Mouse (Mus musculus) erythroblast, embryonic 14.5 days (primary cell): ENCODE measurements around the gene Itga8. TPM values are rescaled to one million over a fixed set of nuclear protein-coding genes. Genes with fewer than 3 reads are reported as not detected.

ENCODE experiments used
- H3K27me3 ChIP-seq: 2 replicates; pipeline ENCODE4 v1.6.1; 2012; ENCODE audit warnings: inconsistent platforms; ENCODE audit not compliant: control insufficient read depth
- H3K36me3 ChIP-seq: 2 replicates; pipeline ENCODE4 v1.6.1; 2012; ENCODE audit warnings: mild to moderate bottlenecking, inconsistent platforms; ENCODE audit not compliant: control insufficient read depth
- H3K4me1 ChIP-seq: 2 replicates; pipeline ENCODE4 v1.6.1; 2012; ENCODE audit warnings: inconsistent platforms; ENCODE audit not compliant: control insufficient read depth
- H3K4me3 ChIP-seq: replicated peaks from 2 replicates; pipeline ENCODE3; 2012; ENCODE audit warnings: moderate library complexity, mild to moderate bottlenecking, inconsistent platforms
- H3K9me3 ChIP-seq: 2 replicates; pipeline ENCODE4 v1.6.1; 2012; ENCODE audit warnings: low read length, inconsistent platforms, mixed read lengths; ENCODE audit not compliant: control insufficient read depth
- GATA1 ChIP-seq: IDR thresholded peaks from 2 replicates; pipeline ENCODE4 v1.6.1; 2012; ENCODE audit warnings: low read length, inconsistent platforms, mixed read lengths
- TAL1 ChIP-seq: IDR thresholded peaks from 3 replicates; pipeline ENCODE4 v1.6.1; 2012; ENCODE audit warnings: low read length, inconsistent platforms, mixed read lengths
- polyA plus RNA-seq: library from polyadenylated mRNA; stranded (reverse); fragments of >175 nt; gene quantifications from 2 replicates; pipeline ENCODE4 v1.2.3, GENCODE M21; 2012

The Itga8 gene
- polyA plus RNA-seq: not detected in 2 replicates

DNA sequence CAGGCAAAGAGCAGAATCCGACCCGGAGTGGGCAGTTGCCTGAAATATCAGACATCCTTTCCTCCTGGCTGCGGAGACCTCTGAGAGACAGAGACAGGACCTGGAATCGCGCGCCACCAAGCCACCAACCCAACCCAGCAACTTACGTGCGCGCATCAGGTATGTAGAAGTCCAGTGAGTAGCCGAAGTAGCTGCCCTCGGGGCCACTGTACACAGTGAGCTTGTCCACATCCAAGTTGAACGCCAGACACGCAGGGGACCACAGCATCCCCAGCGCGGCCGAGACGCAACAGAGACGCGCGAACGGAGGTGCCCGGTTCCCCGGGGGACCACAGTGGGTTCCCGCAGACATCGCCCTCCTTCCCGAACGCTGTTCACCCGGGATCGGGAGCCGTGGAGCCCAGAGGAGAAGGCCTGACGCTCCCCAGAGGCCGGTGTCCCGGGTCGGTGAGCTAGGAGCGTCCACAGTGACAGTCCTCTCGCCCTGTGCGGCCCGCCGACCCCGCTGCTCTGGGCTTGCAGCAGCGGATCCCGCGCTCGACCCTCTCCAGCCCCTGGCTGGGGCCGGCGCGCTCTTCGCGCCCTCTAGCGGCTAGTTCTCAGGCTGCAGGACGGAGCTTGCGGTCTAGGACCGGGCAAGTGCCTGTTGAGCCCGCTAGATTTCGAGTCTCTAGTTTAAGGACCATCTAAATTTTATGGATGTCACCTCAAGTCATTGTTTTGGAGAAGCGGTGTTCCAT, at the start of gene Itga8:
Itga8 (minus strand) TSS at position 492 of the 740 bp plus-strand sequence.
- peak within 1 kb of the TSS; percentile 55 for H3K4me3 ChIP-seq
- TF ChIP-seq TAL1 (no peak), GATA1 (no peak)
- peaks cover 51% of the 10 kb centered on the region for H3K27me3 ChIP-seq
- peaks cover 7% of the 10 kb centered on the region for H3K4me1 ChIP-seq
- no peaks in the 10 kb centered on the region for H3K9me3 ChIP-seq
- no peaks in the 10 kb centered on the region for H3K36me3 ChIP-seq

DNA sequence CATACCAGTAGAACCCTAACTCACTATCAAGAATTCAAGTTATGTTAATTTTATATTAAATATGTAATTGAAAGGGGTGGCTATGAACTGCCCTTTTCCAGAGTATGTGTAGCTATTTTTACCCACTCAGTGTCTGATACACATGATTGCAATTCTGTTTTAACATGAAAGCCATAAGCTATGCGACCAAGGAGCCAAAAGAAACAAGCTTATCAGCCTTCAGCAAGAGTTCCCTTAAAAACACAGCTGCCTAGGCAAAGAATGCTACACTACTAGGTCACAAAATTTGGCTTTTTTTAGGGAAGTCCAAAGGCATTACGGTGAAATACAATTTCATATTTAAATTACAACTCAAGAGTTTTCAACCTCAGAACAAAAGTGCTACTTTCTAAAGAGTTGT, 47.2 kb upstream of the Itga8 start:
- Histone ChIP-seq H3K4me1 (no peaks in the 10 kb centered on the region), H3K36me3 (peaks cover 59% of the 10 kb centered on the region), H3K27me3 (no peaks in the 10 kb centered on the region), H3K9me3 (no peaks in the 10 kb centered on the region), H3K4me3 (no peak overlapping the region)
- TF ChIP-seq GATA1: no peak
- TF ChIP-seq TAL1: no peak

DNA sequence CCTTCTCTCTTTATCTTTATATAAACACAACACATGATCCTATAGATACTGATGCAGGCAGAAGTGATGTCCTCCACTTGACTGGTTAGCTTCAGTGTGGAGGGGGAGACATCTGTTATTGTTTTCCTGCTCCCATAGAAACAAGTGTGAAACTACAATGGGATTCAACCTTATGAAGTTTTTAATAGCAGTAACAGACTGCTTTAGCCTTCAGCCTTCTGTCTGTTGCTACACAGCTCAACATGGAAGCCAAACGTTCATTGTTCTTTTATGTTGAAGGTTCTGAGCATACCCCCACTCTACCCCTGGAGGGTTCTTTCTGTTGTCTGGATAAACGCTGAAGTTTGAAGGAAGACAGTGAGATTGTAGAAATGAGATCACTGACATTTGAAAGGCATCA, 30.2 kb upstream of the Itga8 start:
- TF ChIP-seq TAL1 (no peak), GATA1 (no peak)
- no peaks in the 10 kb centered on the region for H3K9me3 ChIP-seq
- peaks cover 13% of the 10 kb centered on the region for H3K4me1 ChIP-seq
- H3K36me3 ChIP-seq: no peaks in the 10 kb centered on the region
- H3K4me3 ChIP-seq: no peak overlapping the region
- H3K27me3 ChIP-seq: no peaks in the 10 kb centered on the region

DNA sequence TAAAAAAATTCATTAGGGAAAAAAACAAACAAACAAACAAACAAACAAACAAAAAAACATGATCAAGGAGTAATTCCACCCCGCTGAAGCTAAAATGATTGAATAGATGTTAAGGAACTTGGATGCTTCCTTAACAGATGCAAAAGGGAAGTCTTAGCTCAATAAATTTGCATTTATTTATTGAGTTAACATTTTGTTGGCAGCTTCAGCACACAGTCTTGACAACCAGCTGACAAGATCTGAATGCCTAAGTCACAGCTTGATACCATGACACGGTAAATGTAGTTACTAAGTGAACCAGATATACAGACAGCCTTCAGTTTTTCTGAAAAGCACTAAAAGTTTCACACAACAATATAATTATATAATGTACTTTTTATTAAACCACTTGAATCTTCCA, 27.9 kb upstream of the Itga8 start:
- peaks cover 11% of the 10 kb centered on the region for H3K4me1 ChIP-seq
- TF ChIP-seq TAL1 (no peak), GATA1 (no peak)
- no peak overlapping the region for H3K4me3 ChIP-seq
- no peaks in the 10 kb centered on the region for H3K27me3 ChIP-seq
- no peaks in the 10 kb centered on the region for H3K36me3 ChIP-seq
- H3K9me3 ChIP-seq: no peaks in the 10 kb centered on the region

DNA sequence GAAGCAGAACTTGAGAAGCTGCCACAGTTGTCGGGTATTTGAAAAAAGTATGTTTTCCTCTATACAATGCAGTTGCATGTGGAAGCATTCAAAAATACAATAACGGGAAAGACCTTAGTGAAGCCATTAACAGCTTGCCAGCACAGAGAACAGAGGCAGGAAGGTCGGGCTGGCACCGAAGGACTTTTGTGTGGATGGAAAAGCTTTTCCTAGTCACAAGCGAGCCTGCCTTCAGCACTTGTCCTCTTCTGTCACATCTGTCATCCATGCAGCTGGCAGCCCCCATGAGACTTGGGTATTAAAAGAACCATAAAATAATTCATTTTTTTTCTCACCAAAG, 27.3 kb upstream of the Itga8 start:
- TF ChIP-seq TAL1: no peak
- TF ChIP-seq GATA1: no peak
- Histone ChIP-seq H3K36me3 (no peaks in the 10 kb centered on the region), H3K4me3 (no peak overlapping the region), H3K4me1 (peaks cover 11% of the 10 kb centered on the region), H3K27me3 (no peaks in the 10 kb centered on the region), H3K9me3 (no peaks in the 10 kb centered on the region)

DNA sequence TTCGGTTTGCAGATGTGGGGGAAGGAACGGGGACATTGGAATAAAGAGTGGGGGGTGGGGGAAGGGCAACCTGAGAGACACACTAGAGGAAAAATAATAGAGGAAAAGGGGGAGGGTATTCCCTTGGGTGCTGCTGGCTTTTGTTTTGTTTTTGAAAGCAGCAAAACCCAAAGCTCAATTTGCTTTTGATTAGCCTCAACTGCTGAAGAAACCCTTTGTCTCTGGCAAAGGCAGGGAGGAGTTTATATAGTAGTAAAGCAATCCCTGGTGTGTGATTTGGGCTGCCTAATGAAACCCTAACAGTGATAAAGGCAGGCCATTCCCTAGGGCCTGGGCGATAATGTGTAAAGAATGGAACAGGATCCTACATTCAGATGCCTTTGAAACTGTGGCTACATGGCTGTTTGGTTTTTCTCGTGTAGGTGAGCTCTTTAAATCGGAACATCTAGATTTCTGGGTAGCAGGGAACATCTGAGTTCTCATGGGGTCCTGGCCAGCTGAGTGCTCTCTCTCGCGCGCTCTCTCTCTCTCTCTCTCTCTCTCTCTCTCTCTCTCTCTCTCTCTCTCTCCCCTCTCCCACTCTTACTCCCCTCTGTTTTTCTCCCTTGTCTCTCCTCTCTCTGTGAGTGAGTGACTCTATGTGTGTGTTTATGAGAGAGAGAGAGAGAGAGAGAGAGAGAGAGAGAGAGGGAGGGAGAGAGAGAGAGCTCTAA, 26.8 kb upstream of the Itga8 start:
- TF ChIP-seq GATA1 (no peak), TAL1 (no peak)
- Histone ChIP-seq H3K4me1 (peaks cover 11% of the 10 kb centered on the region), H3K9me3 (no peaks in the 10 kb centered on the region), H3K36me3 (no peaks in the 10 kb centered on the region), H3K27me3 (no peaks in the 10 kb centered on the region), H3K4me3 (no peak overlapping the region)

DNA sequence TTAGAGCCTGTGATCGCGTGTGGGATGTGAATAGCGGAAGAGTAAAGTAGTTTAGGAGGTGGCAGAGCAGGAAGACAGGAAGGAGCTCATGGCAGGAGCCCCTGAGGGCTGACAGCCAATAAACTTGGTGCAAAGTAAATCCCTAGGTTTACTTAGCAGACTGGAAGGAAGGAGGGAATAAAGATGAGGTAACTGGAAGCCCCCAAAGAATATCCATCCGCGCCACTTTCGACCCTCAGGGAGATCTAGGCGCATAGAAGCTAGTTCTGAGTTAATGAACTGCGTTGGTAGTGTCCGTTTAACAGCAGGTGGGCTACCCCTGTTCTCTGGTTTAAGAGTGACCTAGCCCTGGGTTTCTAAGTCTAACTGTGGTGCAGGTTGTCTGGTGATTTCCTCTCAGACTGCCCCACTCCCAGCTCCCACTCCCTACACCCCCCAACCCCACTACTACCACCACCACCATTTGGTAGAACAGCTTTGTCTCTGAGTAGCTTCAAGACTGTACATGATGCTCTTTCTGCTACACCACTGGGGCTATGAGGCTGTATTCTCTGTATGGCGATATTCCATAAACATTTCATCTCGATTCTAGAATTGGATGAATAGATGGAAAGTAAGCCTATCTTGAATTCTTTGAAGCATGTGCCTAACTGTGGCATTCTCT, 26.1 kb upstream of the Itga8 start:
- Histone ChIP-seq H3K4me1 (peaks cover 11% of the 10 kb centered on the region), H3K36me3 (no peaks in the 10 kb centered on the region), H3K4me3 (peak overlapping the region; percentile 55), H3K9me3 (no peaks in the 10 kb centered on the region), H3K27me3 (no peaks in the 10 kb centered on the region)
- TF ChIP-seq GATA1 (no peak), TAL1 (no peak)

DNA sequence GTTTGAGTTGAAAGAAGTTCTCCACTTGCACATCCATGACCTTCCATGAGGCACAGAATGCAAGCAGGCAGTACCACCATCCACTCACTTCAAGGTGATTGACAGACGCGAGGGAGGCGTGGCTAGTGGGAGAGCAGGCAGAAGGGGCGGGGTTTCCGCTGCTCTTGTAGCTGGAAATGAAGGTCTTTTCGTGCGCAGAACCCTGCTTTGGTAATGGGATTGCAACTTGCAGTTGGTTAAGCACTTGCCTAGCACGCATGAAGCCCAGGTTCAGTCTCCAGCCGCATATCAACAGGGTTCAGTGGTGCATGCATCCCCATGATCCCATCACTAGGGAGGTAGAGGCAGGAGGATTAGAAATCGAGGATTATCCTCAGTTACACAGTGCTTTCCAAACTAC, 25.5 kb upstream of the Itga8 start:
- Histone ChIP-seq H3K4me1 (peaks cover 11% of the 10 kb centered on the region), H3K36me3 (no peaks in the 10 kb centered on the region), H3K9me3 (no peaks in the 10 kb centered on the region), H3K27me3 (no peaks in the 10 kb centered on the region), H3K4me3 (peak overlapping the region; percentile 55)
- no peak for TF ChIP-seq GATA1
- no peak for TF ChIP-seq TAL1

DNA sequence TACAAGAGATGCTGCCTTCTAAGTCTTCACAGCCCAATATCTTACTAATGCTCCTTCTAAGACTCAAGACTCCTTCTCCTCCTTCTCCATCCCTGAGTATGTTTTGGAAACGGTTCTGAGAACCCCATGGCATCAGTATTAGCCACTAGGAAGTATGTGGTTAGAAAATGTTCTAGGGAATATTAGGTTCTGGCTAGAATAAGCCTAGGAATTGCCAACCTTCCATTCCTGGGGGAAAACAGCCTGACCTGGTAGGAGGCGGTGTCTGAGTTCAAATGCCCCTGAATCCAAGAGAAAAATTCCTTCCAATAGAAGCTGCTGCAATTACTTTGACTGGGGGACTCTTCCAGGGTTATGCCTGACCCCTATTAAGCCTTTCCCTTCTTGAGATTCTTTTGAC, 24.1 kb upstream of the Itga8 start:
- Histone ChIP-seq H3K4me3 (no peak overlapping the region), H3K4me1 (peaks cover 11% of the 10 kb centered on the region), H3K36me3 (no peaks in the 10 kb centered on the region), H3K9me3 (no peaks in the 10 kb centered on the region), H3K27me3 (no peaks in the 10 kb centered on the region)
- TF ChIP-seq GATA1: no peak
- TF ChIP-seq TAL1: no peak
